Mouse (Mus musculus): ENCODE results near the gene Plcl2.
"Not testable (repeated sequence)": the region's sequence is repeated elsewhere in the genome, so short reads cannot be mapped to it uniquely, and the experiment has no call there.

DNA sequence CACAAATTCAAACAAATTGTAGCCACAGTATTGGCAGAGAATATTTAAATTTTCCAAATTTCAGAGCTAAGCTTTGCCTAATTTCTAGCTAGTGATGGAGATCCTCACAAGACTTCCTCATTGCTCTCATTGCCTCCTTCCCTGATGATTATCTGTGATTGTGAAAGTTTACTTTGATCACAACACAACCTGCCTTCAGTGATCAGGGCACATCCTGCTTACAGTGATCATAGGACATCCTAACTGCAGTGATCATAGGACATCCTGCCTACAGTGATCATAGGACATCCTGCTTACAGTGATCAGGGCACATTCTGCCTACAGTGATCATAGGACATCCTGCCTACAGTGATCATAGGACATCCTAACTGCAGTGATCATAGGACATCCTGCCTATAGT is 121.8 kb downstream of the Plcl2 start:
- not testable (repeated sequence) for TF ChIP-seq CTCF (IDR thresholded peaks at IDR 0.05; ENCODE audit: low read depth, low read length); POLR2A (IDR thresholded peaks at IDR 0.05; ENCODE audit: insufficient read depth, low read length)
